Mouse (Mus musculus) gonadal fat pad, adult 2 months (tissue): ENCODE results near the gene Ms4a4d. TPM values are rescaled to one million over a fixed set of nuclear protein-coding genes. Genes with fewer than 3 reads are reported as not detected.

Experiments
- DNase-seq: peaks from one replicate; pipeline ENCODE4 v3.0.0-alpha.2; 2012; ENCODE audit warnings: low read depth
- polyA plus RNA-seq: library from polyadenylated mRNA; depleted of rRNA; stranded (reverse); fragments of >200 nt; gene quantifications from 2 replicates; pipeline ENCODE4 v1.2.3, GENCODE M21; 2012; rRNA removed

The Ms4a4d gene
- polyA plus RNA-seq, 1 experiment, result 14.1 TPM

DNA sequence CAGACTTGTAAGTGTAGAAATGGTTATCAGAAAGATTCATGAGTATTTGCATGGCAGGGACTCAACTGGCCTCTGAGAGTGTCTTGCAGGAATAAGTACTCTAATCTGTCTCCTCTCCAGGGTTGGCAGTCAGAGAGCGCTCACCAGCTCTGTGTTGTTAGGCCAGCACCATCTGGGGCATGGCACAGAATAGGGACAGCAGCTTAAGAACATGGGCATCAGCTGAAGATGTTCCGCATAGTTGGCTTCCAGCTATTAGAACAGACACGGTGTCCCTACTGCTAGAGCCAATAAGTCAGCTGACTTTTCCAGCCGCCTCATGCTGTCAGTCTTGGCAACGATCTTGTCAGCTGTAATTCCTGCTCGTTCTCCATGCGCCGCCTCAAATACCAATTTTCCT lies 38.4 kb downstream of the Ms4a4d start:
- no peak for DNase-seq

DNA sequence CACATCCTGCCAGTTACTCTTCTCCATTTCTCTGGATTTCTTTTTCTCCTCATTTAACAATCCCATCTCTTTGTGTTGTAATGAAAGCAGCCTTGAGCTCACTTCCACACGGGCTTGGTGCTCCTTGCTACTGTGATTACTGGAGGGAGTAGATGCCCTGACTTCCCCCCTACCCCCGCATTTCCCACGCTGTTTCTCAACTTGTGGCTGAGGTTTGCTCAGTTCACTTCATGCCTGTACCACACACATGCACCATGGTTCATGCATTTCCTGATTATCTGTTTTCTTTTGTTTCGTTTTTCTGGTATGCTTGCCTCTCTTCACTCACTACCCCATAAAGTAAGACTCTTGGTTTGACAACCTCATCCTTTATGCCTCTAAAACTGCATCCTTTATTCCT lies 52.6 kb downstream of the Ms4a4d start:
- no peak for DNase-seq

DNA sequence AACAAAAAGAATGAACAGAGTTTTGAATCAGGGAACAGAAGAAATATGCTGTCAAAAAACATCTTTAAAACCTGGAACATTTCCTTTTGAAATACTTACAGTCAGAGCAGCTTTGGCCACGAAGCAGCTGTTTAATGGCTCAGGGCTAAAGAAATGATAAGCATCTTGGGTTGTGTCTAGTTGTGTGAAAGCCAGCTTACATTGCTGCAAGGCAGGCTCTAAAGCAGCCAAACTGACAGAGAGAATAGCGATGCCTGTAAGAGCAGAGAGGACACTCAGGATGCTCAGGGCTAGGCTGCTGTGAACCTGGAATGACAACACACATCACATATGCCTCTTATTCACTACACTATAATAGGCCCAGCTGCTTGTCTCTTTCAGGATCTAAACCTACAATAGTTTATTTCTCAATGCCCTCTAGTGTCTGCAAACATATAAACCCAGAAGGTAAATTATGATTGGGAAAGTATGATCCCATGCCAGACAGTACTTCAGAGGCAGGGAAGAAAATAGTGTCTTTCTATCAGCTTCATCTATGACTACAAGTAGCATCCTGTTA lies 53.4 kb downstream of the Ms4a4d start:
- DNase-seq, result no peak

DNA sequence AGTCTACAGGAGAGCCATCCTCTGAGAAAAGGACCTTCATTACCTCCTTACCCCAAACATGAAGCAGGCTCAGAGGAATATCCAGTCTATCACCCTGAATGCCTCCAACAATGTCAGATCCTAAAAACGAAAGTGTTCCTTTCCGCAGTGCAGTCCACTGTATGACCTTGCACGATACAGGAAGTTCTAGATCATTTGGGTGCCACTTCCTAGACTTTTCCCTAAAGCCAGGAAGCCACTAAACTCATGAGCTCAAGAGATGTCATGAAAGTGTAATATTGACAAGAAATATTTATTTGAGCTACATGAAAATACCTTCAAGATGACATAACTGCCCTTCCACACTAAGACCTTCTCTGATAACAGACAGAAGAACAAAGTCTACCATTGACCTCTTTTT lies 64.7 kb downstream of the Ms4a4d start:
- DNase-seq, result no peak

DNA sequence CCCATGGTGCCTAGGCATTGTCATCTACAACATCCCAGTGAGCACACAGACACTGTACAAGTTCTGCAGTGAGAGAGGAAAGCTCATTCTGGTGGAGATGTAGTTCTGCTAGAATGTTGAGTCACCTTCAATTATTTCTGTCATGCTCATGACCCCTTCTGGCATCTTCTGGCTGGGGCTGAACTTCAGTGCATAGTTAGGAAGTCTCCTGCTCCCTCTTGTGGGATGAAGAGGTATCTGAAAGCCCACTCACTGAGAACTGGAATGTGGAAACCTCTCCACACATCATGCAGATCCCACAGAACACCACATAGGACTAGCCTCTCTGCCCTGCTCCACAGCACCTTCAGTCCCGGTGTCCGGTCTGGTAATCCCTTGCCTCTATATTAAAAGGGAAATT lies 65.4 kb downstream of the Ms4a4d start:
- no peak for DNase-seq

DNA sequence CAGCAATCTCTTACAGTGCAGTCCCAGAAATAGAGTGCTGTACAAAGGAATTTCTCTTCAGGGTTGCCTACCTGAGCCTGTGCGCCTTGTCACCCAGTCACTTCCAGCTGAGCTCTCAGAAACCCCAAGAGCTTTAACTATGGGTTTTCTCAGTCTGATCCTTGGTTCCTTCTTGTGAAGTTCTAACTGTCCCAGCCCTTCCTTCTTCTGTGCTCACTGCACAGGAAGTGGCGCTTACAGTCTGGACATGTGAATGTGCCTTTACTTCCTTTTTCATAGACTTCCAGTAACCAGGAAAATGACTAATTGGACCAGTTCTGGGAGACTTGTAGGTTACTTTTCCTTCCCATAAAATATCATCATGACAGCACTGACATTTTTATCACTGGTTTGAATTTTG lies 68.0 kb downstream of the Ms4a4d start, which contains the start of gene Ms4a6d:
Gene Ms4a6d, minus strand, starts transcription at position 247 of the 400 bp plus-strand sequence.
- DNase-seq, result no peak

Other genes starting within 250 kb of the Ms4a4d start
- 1.0 and 1.1 TPM in 2 replicates for gene Ms4a14, start 222.3 kb upstream of the Ms4a4d start, polyA plus RNA-seq
- gene Ms4a7, start 200.7 kb upstream of the Ms4a4d start, polyA plus RNA-seq, result 3.4 and 4.2 TPM in 2 replicates
- 1.1 and 1.2 TPM in 2 replicates for gene Ms4a4a, start 161.3 kb upstream of the Ms4a4d start, polyA plus RNA-seq
- 0.51 and 1.3 TPM in 2 replicates for gene Ms4a4c, start 132.0 kb upstream of the Ms4a4d start, polyA plus RNA-seq
- 1.7 and 1.8 TPM in 2 replicates for gene Ms4a4b, start 93.2 kb upstream of the Ms4a4d start, polyA plus RNA-seq
- gene Ms4a6c, start 67.4 kb upstream of the Ms4a4d start, polyA plus RNA-seq, result 5.4 and 6.0 TPM in 2 replicates
- 0.18 and 0.34 TPM in 2 replicates for gene Gm8369, start 50.9 kb upstream of the Ms4a4d start, polyA plus RNA-seq
- gene Ms4a6b, start 20.3 kb upstream of the Ms4a4d start, polyA plus RNA-seq, result 6.3 and 7.7 TPM in 2 replicates
- gene Ms4a6d, start 68.0 kb downstream of the Ms4a4d start, polyA plus RNA-seq, result 3.0 and 6.3 TPM in 2 replicates
- not detected in 2 replicates for gene Ms4a2, start 86.9 kb downstream of the Ms4a4d start, polyA plus RNA-seq
- not detected in 2 replicates for gene Ms4a3, start 104.0 kb downstream of the Ms4a4d start, polyA plus RNA-seq
- gene Oosp2, start 123.8 kb downstream of the Ms4a4d start, polyA plus RNA-seq, result not detected in 2 replicates
- gene Oosp1, start 154.3 kb downstream of the Ms4a4d start, polyA plus RNA-seq, result not detected in 2 replicates
- not detected in 2 replicates for gene Oosp3, start 160.3 kb downstream of the Ms4a4d start, polyA plus RNA-seq
- not detected in 2 replicates for gene Gif, start 210.8 kb downstream of the Ms4a4d start, polyA plus RNA-seq
- 16.9 and 17.4 TPM in 2 replicates for gene Mrpl16, start 233.6 kb downstream of the Ms4a4d start, polyA plus RNA-seq